Mouse (Mus musculus) bone marrow, adult 2 months (tissue): ENCODE results near the gene Abi2. TPM values are rescaled to one million over a fixed set of nuclear protein-coding genes. Genes with fewer than 3 reads are reported as not detected.

Experiments used
- H3K27ac ChIP-seq: fragments of 200-500 bp; 2 replicates; pipeline ENCODE4 v1.5.1; 2012; ENCODE audit warnings: low read depth, mild to moderate bottlenecking, control low read depth, inconsistent platforms, low read length; ENCODE audit not compliant: control insufficient read depth, poor library complexity, insufficient read depth
- H3K4me1 ChIP-seq: fragments of 200-500 bp; 2 replicates; pipeline ENCODE4 v1.6.1; 2011; ENCODE audit warnings: low read length; ENCODE audit not compliant: control insufficient read depth, insufficient read depth
- H3K4me3 ChIP-seq: fragments of 200-500 bp; replicated peaks from 2 replicates; pipeline ENCODE3; 2011; ENCODE audit warnings: mild to moderate bottlenecking, low read depth, low read length, control low read depth; ENCODE audit not compliant: control insufficient read depth
- CTCF ChIP-seq: fragments of 200-500 bp; IDR thresholded peaks from 2 replicates; pipeline ENCODE4 v1.5.1; 2011; ENCODE audit warnings: low read length, control low read depth; ENCODE audit not compliant: control insufficient read depth, insufficient read depth
- POLR2A ChIP-seq: fragments of 200-500 bp; IDR thresholded peaks from 2 replicates; pipeline ENCODE4 v1.6.1; 2011; ENCODE audit warnings: low read depth, mild to moderate bottlenecking, control low read depth, low read length, borderline replicate concordance; ENCODE audit not compliant: control insufficient read depth
- WGBS: fragments of 180-500 bp; shearing (Covaris S2); methylation state at CpG from one replicate; pipeline ENCODE4 v1.1.7; 2018; 5-methylcytosine and 5-hydroxymethylcytosine counted together
- polyA plus RNA-seq: library from polyadenylated mRNA; stranded (reverse); fragments of >200 nt; gene quantifications from 2 replicates; pipeline ENCODE4 v1.2.4, GENCODE M21; 2011; ENCODE audit warnings: low replicate concordance; ENCODE audit not compliant: missing spikeins, insufficient read depth, insufficient read length

The Abi2 gene
- polyA plus RNA-seq, 1 experiment: 3.7 TPM

GRCm38 (mm10) chr1:60470541-60470940 lies 61.1 kb downstream of the Abi2 start:
- TF ChIP-seq CTCF (no peak), POLR2A (no peak)
- Histone ChIP-seq H3K4me1 (no peaks in the 10 kb centered on the region), H3K4me3 (no peak overlapping the region), H3K27ac (no peak overlapping the region)
- WGBS: 82% methylated on average over 7 of the region's 7 CpGs

- no peak overlapping the region for H3K27ac ChIP-seq
- H3K4me1 ChIP-seq: no peaks in the 10 kb centered on the region
- H3K4me3 ChIP-seq: no peak overlapping the region
- TF ChIP-seq CTCF: no peak
- TF ChIP-seq POLR2A: no peak
- 78% methylated on average over 1 of the region's 1 CpGs for WGBS
These were observed 72.1 kb downstream of the Abi2 start for GRCm38 (mm10) chr1:60481561-60481960.

DNA sequence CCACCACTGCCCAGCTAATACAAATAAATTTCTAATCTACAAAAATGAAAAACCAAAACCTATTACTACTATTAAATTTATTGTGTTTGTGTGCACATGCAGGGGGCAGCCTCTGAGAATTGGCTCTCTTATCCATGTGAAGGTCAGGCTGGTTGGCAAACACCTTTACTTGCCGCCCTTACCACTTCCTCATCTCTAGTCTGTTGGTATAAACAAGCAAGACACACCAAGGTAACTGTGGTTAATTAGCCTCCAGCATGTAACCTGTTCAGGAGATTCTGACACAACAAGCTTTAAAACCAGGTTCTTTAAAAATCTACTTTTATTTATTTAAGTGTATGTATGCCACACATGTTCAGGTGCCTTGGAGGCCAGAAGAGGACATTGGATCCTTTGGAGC lies 73.5 kb downstream of the Abi2 start:
- H3K4me1 ChIP-seq: no peaks in the 10 kb centered on the region
- WGBS: 66% methylated on average over 1 of the region's 1 CpGs
- TF ChIP-seq POLR2A (no peak), CTCF (no peak)
- no peak overlapping the region for H3K4me3 ChIP-seq
- no peak overlapping the region for H3K27ac ChIP-seq

DNA sequence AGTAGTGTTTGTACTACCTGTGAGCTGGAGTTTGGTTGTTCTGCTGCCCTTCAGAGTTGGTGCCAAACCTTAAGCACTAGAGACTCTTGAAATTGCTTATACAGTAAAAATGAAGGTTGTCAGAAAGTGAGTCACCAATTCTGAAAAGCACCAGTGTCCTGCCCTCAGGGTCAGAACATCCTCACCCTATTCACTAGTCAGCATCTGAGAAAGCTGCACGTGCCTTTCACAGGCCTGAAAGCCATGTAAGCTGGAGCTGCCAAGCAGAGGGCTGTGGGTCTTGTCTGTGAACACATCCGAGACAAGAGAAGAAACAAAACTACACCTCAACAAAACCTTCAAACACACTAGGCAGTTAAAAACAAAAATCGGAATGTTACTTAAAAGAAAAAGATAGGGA lies 76.2 kb downstream of the Abi2 start:
- 78% methylated on average over 3 of the region's 3 CpGs for WGBS
- no peak overlapping the region for H3K27ac ChIP-seq
- H3K4me3 ChIP-seq: no peak overlapping the region
- no peak for TF ChIP-seq POLR2A
- no peak for TF ChIP-seq CTCF
- no peaks in the 10 kb centered on the region for H3K4me1 ChIP-seq

DNA sequence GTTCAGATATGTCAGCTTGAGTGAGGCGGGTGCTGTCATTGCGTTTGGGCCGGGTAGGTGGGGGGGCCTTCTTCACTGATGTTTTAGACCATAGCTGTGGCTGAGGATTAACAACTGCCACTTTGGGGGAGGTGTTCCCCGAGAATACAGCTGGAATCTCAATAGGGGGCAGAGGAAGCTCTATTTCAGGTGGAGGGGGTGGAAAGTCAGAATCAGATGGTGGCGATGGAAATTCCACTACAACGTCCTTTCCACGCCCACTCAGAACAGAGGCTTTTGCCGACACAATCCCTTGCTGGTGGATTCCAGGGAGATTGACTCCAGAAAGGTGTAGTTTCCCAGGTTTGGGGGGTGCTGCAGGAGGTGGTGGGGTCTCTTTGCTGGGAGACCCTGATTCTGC lies 79.2 kb downstream of the Abi2 start:
- H3K27ac ChIP-seq: no peak overlapping the region
- no peak for TF ChIP-seq CTCF
- TF ChIP-seq POLR2A: no peak
- 90% methylated on average over 8 of the region's 8 CpGs for WGBS
- no peaks in the 10 kb centered on the region for H3K4me1 ChIP-seq
- no peak overlapping the region for H3K4me3 ChIP-seq

GRCm38 (mm10) chr1:60489660-60490059 lies 80.2 kb downstream of the Abi2 start:
- 71% methylated on average over 2 of the region's 2 CpGs for WGBS
- TF ChIP-seq CTCF (no peak), POLR2A (no peak)
- Histone ChIP-seq H3K27ac (no peak overlapping the region), H3K4me1 (no peaks in the 10 kb centered on the region), H3K4me3 (no peak overlapping the region)

- no peaks in the 10 kb centered on the region for H3K4me1 ChIP-seq
- no peak overlapping the region for H3K27ac ChIP-seq
- WGBS: 77% methylated on average over 4 of the region's 4 CpGs
- no peak for TF ChIP-seq POLR2A
- no peak for TF ChIP-seq CTCF
- H3K4me3 ChIP-seq: no peak overlapping the region
These were observed 81.1 kb downstream of the Abi2 start for GRCm38 (mm10) chr1:60490510-60490909.

DNA sequence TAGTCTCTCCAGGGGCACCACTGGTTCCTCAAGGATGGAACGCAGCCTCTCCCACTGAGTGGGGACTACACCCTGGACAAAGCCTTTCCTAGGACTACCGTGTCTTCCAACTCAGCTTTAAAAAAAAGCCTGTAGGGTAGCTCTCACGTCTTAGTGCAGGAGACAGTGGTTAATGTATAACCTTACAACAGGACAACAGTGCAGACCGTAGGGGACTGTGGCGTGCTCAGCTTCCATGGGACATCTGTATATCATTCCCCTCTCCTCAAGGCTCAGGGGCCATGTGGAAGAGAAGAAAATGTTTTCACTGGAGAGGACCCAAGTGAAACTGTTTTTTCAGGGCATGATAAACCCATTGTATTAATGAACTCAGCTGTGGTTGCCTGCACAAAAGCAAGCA lies 83.0 kb downstream of the Abi2 start:
- TF ChIP-seq CTCF: no peak
- TF ChIP-seq POLR2A: no peak
- H3K4me1 ChIP-seq: no peaks in the 10 kb centered on the region
- WGBS: 87% methylated on average over 5 of the region's 5 CpGs
- H3K4me3 ChIP-seq: no peak overlapping the region
- no peak overlapping the region for H3K27ac ChIP-seq

- no peaks in the 10 kb centered on the region for H3K4me1 ChIP-seq
- WGBS: 87% methylated on average over 6 of the region's 6 CpGs
- no peak for TF ChIP-seq POLR2A
- TF ChIP-seq CTCF: no peak
- H3K27ac ChIP-seq: no peak overlapping the region
- no peak overlapping the region for H3K4me3 ChIP-seq
These were observed 84.0 kb downstream of the Abi2 start for GRCm38 (mm10) chr1:60493421-60493820.
